Mouse (Mus musculus) cerebellum, adult 2 months (tissue): ENCODE results near the gene Zbtb16.

Experiments used
- CTCF ChIP-seq: fragments of 200-500 bp; IDR thresholded peaks from 2 replicates; pipeline ENCODE4 v1.5.1; 2011; ENCODE audit warnings: low read depth, mild to moderate bottlenecking, control low read depth, low read length, moderate library complexity, borderline replicate concordance; ENCODE audit not compliant: insufficient read depth
- POLR2A ChIP-seq: fragments of 200-500 bp; IDR thresholded peaks from 2 replicates; pipeline ENCODE4 v1.6.1; 2011; ENCODE audit warnings: low read length, control low read depth, borderline replicate concordance; ENCODE audit not compliant: insufficient read depth

- TF ChIP-seq POLR2A (no peak), CTCF (no peak)
Observed at GRCm38 (mm10) chr9:48737911-48738310, 98.1 kb downstream of the Zbtb16 start.
